Mouse (Mus musculus): Measurements from ENCODE around the gene Hapln2.

Hapln2 gene

GRCm38 (mm10) chr3:87981894-87982835 is 45.2 kb downstream of the Hapln2 start:
- ATAC-seq (ENCODE audit: insufficient number of reproducible peaks, low FRiP score, low TSS enrichment), result no peak

- no peak for ATAC-seq (ENCODE audit: insufficient number of reproducible peaks, low FRiP score, low TSS enrichment)
Measured at GRCm38 (mm10) chr3:87981214-87981760, 46.1 kb downstream of the Hapln2 start.

GRCm38 (mm10) chr3:87980728-87981127 is 46.7 kb downstream of the Hapln2 start:
- no peak for ATAC-seq (ENCODE audit: insufficient number of reproducible peaks, low FRiP score, low TSS enrichment)

GRCm38 (mm10) chr3:87980085-87980484 is 47.3 kb downstream of the Hapln2 start:
- ATAC-seq (ENCODE audit: insufficient number of reproducible peaks, low FRiP score, low TSS enrichment), result no peak

GRCm38 (mm10) chr3:87979493-87979892 is 47.9 kb downstream of the Hapln2 start:
- no peak for ATAC-seq (ENCODE audit: insufficient number of reproducible peaks, low FRiP score, low TSS enrichment)

- no peak for ATAC-seq (ENCODE audit: insufficient number of reproducible peaks, low FRiP score, low TSS enrichment)
Measured at GRCm38 (mm10) chr3:87974381-87974987, 52.9 kb downstream of the Hapln2 start.

- no peak for ATAC-seq (ENCODE audit: insufficient number of reproducible peaks, low FRiP score, low TSS enrichment)
Measured at GRCm38 (mm10) chr3:87973593-87974380, 53.6 kb downstream of the Hapln2 start.

GRCm38 (mm10) chr3:87972776-87973175 is 54.6 kb downstream of the Hapln2 start:
- no peak for ATAC-seq (ENCODE audit: insufficient number of reproducible peaks, low FRiP score, low TSS enrichment)

GRCm38 (mm10) chr3:87972203-87972664 is 55.1 kb downstream of the Hapln2 start:
- ATAC-seq (ENCODE audit: insufficient number of reproducible peaks, low FRiP score, low TSS enrichment), result no peak
